Mouse (Mus musculus) adrenal gland, postnatal 10 days (tissue): ENCODE measurements at regions not wholly inside any gene's neighbourhood (a gene's known extent, or its start where the extent isn't known, plus 50 kb on each side); places are given as distances from the start of the nearest gene placed in this dataset.

Source experiments
- DNase-seq: peaks from one replicate; pipeline ENCODE4 v3.0.0; 2021; ENCODE audit warnings: mixed read lengths

DNA sequence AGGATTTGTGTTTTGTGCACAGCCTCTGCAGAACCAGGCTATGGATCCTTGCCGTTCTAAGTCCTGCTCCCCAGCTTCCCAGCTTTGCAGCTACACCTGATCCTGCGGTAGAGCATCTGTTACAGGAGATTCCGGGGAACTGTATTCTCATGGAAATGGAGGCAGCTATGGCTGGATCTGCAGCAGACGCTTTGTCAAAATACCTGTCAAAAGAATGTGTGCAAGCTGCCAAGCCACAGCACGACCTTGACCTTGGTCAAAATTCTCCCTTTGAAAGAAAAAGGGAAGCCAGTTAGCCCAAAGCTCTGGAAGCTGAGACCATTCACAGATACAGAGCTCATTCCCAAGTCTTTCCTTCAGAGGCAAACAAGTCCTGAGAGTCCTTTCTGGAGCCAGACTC, 255.3 kb downstream of the Med13l start:
- peak; percentile 63 for DNase-seq

DNA sequence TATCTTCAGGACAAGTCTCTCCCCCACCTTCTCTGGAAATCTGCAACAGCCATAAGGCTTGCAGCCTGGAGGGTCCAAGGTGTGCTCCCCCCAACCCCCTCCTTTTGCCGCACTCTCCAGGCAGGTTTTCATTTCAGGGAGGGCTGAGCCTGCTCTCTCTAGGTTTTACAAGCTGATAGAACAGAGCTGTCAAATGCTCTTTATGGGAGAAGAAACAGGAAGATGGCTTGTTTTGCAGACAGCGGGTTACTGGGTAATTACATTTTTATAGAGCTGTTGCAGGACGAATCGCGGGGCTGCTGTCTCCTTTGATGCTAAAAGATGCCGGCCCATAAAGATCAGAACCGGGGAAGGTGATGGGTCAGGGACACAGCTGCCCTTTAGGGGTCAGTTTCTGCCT, 257.8 kb downstream of the Med13l start:
- no peak for DNase-seq

DNA sequence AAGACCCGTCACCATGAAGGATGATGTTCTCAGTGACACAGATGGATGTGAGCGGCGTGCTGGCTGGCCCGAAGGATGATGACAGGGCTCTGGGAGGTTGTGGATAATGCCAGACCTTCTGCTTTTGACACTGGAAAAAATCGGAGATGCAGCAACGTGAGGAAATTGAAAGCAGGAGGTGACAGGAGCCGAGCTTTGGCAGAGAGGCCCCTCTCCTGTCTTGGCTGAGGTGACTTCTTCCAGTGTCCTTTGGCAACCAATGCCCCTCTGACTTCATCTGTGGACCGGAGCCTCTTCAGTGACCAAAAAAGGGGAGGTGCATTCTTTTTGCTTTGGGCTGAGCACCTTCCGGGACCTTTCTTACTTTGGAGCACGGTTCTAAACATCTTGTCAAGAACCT, 264.3 kb downstream of the Med13l start:
- DNase-seq, result no peak

DNA sequence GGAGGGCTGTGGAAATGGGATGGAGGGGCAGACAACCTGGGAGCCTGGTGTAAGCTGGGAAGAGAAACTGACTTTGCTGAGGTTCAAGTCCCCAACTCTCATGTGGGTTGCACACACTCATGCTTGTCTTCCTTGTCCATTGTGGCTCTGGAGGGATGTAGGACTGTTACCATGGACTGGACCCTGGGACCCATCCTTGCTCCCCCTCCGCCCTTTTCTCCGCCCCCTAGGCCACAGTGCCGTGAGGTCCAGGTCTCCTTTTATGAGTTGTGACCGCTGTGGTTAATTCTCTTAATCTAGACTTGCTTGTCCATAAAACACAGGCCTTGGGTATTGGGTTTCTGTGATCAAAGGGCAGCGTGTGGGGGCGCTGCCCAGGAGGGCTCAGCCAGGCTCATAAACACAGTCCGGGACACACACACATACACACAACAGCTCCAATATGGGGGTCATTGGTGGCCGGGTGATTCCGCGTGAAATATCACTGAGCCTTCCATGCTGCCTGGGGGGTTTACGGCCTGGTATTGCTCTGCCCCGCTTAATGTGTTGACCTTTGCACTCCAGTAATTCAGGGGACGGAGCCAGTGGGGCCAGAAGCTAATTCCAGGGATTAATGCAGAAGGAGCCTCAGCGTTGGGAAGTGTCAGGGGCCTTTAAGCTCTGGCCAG, 268.7 kb downstream of the Med13l start:
- DNase-seq, result no peak

DNA sequence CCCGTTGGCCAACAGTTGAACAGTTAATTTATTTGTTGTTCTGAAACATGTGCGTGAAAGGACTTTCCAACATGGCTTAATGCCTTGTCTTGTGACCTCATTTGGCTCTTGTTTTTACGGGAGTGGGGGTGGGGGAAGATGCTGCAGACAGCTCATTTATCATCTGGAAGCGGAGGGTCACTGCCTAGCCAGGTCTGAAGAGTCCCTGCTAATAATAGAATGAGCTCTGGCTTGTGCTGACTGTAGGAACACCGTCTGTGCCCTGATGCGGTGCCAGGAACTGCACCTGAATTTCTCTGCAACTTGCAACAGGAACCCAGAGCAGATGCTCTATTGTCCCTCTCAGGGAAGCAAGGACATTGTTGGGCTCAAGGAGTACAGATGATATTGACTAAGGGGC, 272.2 kb downstream of the Med13l start:
- DNase-seq, result peak; percentile 14

DNA sequence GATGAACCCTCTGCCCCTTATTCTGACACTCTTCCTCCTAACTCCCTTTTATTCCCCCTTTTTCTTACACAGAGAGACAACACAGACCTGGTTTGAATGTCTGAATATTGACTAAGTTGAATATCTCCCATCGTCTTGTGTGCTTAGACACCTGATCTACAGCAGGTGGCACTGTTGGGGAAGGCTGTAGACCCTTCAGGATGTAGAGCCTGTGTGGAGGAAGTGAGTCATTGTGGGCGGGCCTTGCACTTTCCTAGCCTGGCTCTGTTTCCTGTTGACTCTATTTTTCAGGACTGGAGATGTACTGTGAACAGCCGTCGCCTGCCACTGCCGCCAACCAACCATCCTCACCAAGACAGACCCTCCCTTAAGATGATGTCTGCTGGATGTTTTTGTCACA, 273.6 kb downstream of the Med13l start:
- DNase-seq, result no peak

DNA sequence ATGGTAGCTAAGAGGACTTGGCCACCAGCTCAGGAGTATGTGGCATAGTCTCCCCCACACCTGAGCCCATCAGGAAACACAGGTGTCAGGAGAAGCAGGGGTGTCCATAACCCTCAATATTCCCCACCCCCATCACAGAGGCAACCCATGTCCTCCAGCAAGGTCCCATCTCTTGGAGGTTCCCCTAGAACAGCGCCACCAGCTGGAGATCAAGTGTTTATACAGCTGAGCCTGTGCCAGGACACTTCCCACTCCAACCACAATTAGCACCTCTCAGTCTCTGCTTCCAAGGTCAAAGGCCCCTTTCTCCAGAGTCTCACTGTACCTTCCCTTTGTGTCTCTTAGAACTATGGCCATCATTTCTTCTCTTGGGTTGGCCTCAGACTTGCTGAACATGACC, 276.5 kb downstream of the Med13l start:
- no peak for DNase-seq

DNA sequence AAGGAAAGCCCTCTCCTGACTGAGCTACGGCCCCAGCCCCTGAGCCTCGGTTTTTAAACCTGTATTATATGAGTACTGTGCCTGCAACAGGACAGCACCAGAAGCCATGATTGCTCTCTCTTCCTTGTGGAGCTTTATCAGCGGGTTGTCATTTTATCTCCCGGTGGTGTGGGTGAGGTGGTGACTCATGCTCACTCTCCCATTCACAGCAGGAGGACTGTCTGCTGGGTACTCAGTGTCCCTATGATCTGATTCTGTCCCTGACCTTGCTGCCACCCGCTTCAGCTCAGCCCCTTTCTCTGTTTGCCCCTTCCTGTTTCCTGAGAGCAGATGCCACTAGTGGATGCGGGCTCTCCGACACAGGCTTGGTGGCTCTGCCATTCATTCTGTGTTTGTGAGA, 277.9 kb downstream of the Med13l start:
- DNase-seq, result peak; percentile 47

DNA sequence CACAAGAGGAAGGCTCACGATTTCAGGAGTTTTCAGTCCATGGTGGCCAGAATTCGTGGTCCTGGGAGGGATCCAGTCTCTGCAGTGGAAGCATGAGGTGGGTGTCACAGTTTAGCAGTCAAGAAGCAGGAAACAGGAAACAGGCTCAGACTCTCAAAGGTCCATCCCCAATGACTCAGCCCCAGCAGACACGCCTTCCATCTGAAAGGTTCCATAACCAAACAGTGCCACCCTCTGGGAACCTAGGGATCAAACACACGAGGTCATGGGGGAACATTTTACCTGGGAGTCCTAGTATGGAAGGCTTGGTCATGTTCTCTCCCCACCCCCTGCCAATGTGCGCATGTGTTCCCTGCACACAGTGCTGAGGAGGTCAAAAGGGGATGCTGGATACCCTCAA, 279.4 kb downstream of the Med13l start:
- DNase-seq, result no peak

DNA sequence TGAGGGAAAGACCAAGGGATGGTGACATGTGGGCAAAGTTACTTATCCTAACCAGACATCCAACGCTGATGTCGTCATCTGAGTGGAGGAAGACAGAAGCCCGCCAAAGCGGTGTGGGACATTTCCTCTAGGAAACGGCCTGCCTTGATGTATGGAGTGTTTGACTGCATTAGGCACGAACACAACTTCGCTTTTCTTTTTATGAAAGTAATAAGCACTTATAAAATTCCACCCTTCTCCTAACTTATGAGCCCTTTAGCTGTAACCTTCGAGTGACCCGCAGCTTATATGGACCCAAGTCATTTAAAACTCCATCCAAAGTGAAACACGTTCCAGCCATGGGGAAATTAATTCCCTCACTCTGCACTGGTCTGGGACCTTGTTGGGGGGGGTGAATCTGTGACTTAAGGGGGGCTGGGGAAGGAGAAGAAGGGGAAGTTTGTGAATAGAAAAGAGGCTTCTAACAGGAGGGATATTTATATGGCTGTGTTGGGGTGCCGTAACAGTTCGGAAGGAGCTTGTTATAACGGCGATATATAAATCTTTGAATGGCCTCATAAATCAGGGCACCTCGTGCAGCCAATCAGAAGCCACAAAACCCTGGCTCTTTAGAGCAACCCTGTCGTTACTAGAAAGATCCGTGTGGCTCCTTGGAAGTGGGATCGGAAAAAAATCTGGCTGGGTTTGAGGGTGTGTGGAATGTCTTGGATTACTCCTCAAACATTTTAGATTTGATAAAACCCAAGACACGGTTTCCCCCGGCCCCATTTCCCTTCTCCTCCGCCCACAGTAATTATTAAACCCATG, 280.9 kb downstream of the Med13l start:
- DNase-seq, result no peak

DNA sequence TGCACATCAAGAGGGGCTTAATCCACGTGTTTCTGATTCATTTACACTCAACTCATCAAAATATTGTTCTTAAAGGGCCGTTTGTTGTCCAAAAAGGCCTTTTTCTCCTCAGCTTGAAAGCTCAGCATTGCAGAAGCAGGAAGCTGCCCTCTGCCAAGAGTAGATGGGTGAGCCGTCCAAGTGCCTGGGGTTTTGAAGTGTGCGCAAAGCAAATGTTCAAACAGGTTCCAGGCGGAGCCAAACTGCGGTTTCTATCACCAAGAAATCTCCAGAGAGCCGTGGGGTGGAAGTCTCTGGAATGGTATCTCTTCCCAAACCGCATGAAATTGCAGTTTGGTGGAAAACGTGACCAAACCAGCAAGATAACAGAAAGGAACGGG, 281.5 kb downstream of the Med13l start:
- DNase-seq, result no peak

DNA sequence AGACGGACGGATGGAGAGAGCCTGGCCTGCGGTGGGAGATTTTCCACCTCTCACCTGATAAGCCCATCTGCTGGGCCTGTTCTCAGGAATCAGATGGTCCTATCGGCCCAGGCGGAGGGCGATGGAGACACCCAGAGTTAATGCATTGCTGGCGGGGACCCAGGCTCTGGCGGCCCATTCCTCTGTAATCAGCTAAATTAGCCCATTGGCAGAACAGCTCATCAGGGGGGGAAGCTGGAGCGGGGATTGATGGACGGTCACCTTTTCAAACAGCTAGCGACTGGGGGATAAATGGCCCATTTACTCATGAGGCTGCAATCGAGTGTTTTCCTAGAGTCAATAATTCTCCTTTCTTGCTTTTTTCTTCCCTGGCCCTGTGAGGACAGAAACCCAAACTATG, 296.5 kb downstream of the Med13l start:
- no peak for DNase-seq

DNA sequence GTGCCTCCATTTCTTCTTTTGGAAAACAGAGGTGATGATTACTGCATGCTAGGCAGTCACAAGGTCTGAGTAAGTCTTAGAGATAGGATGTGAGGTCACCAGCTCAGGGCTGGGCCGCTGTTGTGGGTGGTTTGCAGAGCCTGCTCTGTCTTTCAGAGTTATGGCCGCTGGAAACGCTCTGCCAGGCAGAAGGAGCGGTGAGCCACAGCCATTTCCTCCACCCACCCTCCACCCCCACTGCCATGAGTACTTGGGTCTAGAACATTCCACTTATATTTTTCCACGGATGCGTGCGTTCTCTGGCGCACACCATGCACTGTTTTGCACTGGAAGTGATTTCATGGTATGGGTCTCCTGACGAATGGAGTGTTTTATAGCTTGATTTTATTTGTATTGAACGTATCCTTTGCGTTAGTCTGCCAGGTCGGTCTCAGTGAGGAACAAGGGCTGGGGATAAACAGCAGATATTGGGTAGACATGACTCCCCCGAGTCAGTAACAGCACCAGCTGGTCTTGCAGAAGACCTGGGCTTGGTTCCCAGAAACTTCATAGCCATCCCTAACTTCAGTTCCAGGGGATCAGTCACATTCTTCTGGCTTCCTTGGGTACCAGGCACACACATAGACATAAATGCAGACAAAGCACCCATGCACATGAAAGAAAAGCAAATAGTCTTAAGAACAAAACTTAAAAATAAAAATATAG, 300.8 kb downstream of the Med13l start:
- DNase-seq, result no peak

DNA sequence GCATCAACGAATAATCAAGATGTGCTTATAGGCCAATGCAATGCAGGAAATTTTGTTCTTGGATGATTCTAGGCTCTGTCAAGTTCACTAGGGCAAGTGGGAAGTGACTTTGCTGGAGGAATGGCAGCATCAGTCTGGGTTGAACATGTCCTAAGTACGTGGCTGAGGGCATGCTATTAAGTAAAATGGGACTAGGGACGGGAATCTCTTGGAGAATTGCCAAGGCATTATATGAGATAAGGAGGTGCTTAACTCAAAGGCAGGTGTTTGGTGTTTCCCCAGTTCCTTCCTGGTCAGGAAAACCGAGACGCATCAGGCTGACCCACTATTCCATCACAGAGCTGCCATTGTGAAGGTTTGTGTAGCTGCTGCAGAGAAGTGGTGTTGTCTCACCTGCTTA, 307.0 kb downstream of the Med13l start:
- no peak for DNase-seq

DNA sequence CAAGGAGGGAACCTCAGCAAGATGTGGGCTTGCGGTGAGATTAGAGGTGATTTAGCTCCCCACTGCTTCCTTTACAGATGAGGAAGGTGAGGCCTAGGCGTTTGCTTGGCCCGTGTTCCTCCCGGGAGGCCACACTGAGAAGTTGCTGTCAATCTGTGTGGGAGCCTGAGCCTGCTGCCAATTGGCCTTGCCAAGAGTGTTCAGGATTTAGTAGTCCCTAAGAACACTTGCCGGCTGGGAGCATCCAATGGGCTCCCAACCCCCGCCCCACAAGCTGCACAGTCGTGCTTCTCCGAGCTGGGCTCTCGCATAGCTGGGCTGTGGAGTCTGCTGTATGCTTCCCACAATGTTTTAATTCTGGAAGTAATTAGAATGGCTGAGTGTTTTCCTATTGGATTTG, 308.9 kb downstream of the Med13l start:
- peak; percentile 12 for DNase-seq

DNA sequence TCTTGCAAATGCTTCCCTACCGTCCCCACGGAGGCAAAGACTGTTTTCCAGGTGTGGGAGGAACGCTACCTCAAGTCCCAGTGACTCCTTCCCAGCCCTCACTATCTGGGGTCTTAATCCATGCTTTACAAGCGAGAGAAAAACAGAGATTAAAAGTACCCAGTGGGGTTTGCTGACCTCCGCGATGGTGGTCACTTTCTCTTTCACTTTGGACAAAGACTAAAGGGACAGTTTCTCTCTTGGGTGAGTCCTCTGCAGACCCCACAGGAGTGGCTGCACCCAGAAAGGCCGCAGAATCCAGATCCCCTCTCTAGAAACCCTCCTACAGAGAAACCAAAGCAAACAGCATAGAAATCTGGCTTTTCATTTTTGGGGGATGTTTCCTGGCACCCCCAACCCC, 313.4 kb downstream of the Med13l start:
- DNase-seq, result peak; percentile 28

DNA sequence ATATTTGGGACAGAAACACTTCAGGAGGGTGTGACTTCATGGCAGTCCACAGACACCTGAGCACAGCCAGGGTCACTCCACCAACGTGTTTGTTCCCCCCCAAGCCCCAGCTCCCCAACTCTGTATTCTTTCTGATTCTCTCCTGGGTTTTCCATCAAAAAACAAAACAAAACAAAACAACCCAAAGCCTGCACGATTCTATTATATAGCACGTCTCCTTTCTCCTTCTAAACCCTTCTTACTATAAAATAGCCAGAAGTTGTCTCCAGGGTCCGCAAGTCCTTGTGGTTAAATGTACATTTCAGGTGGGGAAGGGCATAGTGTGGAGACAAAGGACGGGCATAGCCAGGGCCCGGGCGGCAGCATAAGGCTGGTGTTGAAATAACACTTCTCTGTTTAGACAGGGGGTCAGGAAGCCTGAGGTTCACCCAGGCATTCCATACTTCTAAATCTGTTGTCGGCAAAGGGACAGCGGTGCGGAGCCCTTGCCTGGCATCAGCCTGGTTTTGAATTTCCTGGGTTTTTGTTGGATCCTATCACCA, 314.7 kb downstream of the Med13l start:
- DNase-seq, result peak; percentile 42

DNA sequence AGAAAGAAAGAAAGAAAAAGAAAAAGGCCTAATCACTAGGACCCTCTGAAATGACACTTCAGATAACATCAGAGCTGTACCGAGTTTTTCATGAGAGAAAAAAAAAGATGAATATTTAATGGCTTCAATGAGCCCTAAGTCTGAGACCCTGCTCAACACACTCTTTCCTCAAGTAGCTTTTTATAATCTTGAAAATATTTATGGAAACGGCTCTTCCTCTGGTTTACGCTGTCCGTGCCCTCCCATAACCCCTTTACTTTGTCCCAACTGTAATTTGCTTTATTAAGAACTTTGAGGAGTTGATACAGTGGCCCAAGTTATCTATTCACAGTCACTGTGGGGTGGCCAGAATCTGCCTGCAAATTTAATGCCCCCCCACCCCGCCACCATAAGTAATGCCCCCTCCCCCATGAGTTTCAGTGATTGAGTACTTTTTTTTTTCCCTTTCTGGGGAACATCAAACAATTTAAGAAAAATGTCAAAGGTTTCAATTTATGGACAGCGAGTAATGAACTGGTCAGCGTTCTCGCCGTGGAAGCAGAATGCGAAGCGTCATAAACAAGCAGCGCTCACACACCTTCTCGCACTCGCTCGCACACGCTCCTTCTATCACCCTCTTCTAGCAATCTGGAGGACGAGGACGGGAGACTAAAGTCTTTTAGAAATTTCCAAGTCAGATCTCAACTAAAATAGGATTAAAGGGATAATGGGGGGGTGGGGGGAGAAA, 316.3 kb downstream of the Med13l start:
- DNase-seq, result peak; percentile 26

DNA sequence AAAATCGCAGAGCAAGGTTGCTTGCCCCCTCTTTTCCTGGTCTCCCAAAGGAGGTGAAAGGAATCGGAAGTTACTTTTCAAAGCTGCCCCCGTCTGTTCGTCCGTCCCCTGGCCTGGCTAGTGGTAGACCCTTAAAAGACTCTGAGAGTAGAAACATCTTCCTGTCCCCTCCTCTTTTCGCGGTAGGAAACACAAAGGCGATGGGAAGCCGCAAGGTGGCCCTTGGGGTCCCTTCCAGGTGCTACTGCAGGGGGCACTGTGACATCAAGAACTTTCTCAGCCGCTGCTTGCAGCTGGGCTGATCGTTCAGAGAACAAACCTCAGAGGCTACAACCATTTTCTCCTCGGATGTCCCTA, 316.8 kb downstream of the Med13l start:
- peak; percentile 78 for DNase-seq

DNA sequence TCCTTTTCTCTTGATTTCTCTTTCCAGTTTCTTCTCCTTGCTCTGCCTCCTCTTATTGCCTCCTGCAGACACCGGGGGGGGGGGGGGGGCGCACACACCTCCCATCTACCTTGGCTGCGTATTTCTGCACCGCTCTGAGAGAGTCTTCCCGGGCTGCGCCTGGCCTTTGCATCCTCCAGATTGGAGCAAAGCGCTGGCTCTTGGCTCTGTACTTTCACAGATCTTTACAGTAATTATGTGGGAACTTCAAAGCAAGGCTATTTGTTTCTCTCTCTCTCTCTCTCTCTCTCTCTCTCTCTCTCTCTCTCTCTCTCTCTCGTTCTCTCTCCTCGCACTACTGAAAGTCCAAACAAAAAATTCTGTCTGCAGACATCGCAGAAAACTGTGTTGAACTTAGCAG, 317.4 kb downstream of the Med13l start:
- DNase-seq, result peak; percentile 16

DNA sequence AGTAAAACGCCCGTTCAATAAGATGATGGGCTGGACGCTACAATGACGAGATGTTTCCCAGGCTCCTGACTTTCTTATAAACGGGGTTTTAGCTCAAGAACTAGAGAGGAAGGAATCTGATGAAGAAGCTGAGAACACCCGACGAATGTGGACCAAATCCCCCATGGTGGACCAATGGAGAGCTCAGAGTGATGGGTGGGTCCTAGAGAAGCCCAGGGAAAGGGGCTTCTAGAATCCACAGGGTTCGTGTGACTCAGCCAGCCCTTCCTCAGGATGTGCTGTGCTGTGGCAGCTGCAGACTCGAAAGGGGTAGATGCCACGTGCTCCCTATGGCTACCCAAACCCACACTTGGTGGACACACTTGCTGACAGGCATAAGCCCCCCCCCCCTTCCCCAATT, 318.2 kb downstream of the Med13l start:
- peak; percentile 17 for DNase-seq

DNA sequence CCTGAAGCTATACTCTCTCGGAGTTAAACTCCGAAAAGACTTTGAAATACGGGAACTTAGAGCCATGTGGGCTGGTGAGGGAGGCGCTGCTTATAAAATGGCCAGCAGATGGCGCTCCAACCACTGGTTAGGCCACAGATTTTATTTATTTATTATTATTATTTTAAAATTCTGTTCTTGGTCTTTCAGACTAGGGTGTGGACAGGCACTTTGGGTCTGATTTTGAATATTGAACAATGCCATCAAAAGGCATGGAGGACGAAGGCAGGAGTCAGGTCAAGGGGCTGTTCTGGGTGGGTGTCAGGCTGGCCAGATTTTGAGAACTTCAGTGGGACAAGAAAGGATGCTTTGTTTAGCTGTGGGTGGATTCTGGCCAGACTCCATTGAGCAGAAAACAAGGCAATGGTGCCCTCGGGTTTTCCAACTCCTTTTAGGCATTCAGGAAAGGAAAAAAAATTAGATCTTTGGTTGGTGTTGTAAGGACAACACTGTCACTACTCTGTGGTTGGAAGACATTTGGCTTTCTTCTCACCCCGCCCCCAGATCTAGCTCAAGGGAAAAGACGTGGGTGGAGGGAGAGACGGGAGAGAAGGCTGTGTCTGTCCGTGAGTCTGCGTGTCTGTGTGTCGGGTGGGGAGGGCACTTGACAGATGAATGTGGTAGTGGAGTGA, 319.5 kb downstream of the Med13l start:
- peak; percentile 90 for DNase-seq
